Mouse (Mus musculus): ENCODE data around the gene Rd3. TPM values are rescaled to one million over a fixed set of nuclear protein-coding genes. Genes with fewer than 3 reads are reported as not detected.

Gene Rd3
- not detected for polyA plus RNA-seq (2014; fragmentation: Illumina TruSeq; extraction: RNeasy Lipid Tissue Mini Kit (QIAGEN cat#74804); ENCODE audit: low read depth, low replicate concordance)

GRCm38 (mm10) chr1:191977187-191977586, at the start of gene Rd3:
Gene Rd3 (plus strand): TSS chr1:191977370.

Other genes with a start within 250 kb of the Rd3 start
- 0.81 TPM for gene Nek2, start 155.9 kb upstream of the Rd3 start, polyA plus RNA-seq (2014; fragmentation: Illumina TruSeq; extraction: RNeasy Lipid Tissue Mini Kit (QIAGEN cat#74804); ENCODE audit: low read depth, low replicate concordance)
- 48.6 TPM for gene Slc30a1, start 70.6 kb upstream of the Rd3 start, polyA plus RNA-seq (2014; fragmentation: Illumina TruSeq; extraction: RNeasy Lipid Tissue Mini Kit (QIAGEN cat#74804); ENCODE audit: low read depth, low replicate concordance)
- 3.8 TPM for gene Traf5, start 115.2 kb downstream of the Rd3 start, polyA plus RNA-seq (2014; fragmentation: Illumina TruSeq; extraction: RNeasy Lipid Tissue Mini Kit (QIAGEN cat#74804); ENCODE audit: low read depth, low replicate concordance)
- 27.3 TPM for gene Rcor3, start 160.7 kb downstream of the Rd3 start, polyA plus RNA-seq (2014; fragmentation: Illumina TruSeq; extraction: RNeasy Lipid Tissue Mini Kit (QIAGEN cat#74804); ENCODE audit: low read depth, low replicate concordance)
- 0.65 TPM for gene Kcnh1, start 213.4 kb downstream of the Rd3 start, polyA plus RNA-seq (2014; fragmentation: Illumina TruSeq; extraction: RNeasy Lipid Tissue Mini Kit (QIAGEN cat#74804); ENCODE audit: low read depth, low replicate concordance)